Comparison of ENCODE assay signal across 27 mouse cellular contexts in genomic region chr9:34469180-34469579, GRCm38 (mm10). TPM values are rescaled to one million over a fixed set of nuclear protein-coding genes. Genes with fewer than 3 reads are reported as not detected.
DNase-seq lines count a peak whose midpoint lies in the region; ATAC-seq and TF ChIP-seq lines count a peak whose summit lies in the region.
"Had no signal": no experiment of that assay in that cellular context is flagged by ENCODE, and none has a peak within 500 bp of the region (broad histone marks: within the 10 kb centered on the region; RNA-seq: fewer than 3 reads in every experiment).

No protein-coding gene starts in this region.

- H3K4me3 ChIP-seq in layer of hippocampus, adult 2 months: no peak overlapping the region
- H3K4me3 ChIP-seq: embryonic facial prominence, embryonic 13.5 days; forebrain, embryonic 10.5 days; hindbrain, embryonic 15.5 days; liver, embryonic 12.5 days; midbrain, embryonic 10.5 days; myocyte; neural tube, embryonic 12.5 days had no signal

- no peak for DNase-seq in frontal cortex, postnatal 25 days (ENCODE audit: low spot score in 2 of 2)
- no peak for DNase-seq in layer of hippocampus, adult 2 months (ENCODE audit: low spot score in 2 of 2)
- DNase-seq in layer of hippocampus, postnatal 25 days (ENCODE audit: extremely low spot score in 1 of 2, low spot score in 1 of 2): no peak
- DNase-seq in 3T3-L1 (ENCODE audit: low read depth, low spot score) (peak; percentile 11), ZHBTc4 (ENCODE audit: low read depth, low spot score) (peak; percentile 25)
- DNase-seq: adrenal gland, adult 8-10 months; cerebellum, adult 11 months; cerebellum, adult 9-10 months; gastrocnemius, postnatal 14 days; kidney, adult 9 months; kidney, postnatal 14 days; left cerebral cortex, postnatal 4 days; liver, postnatal 0 days; thymus, postnatal 4 days had no signal

- H3K27ac ChIP-seq in layer of hippocampus, adult 2 months: no peak overlapping the region
- H3K27ac ChIP-seq: embryonic facial prominence, embryonic 13.5 days; forebrain, embryonic 10.5 days; hindbrain, embryonic 15.5 days; liver, embryonic 12.5 days; midbrain, embryonic 10.5 days; neural tube, embryonic 12.5 days had no signal

- ATAC-seq in frontal cortex, adult (ENCODE audit: low TSS enrichment): peak; percentile 64
- ATAC-seq in cerebellum, adult (ENCODE audit: insufficient number of reproducible peaks, low FRiP score, low TSS enrichment): no peak
- ATAC-seq: forebrain, embryonic 16.5 days; liver, embryonic 12.5 days; liver, postnatal 0 days; midbrain, embryonic 16.5 days had no signal

- peak; percentile 66 for TF ChIP-seq CTCF in layer of hippocampus, adult 2 months (conservative IDR thresholded peaks at IDR 0.05)

RNA-seq across cellular contexts. Expression of gene Kirrel3, which starts 16.5 kb away (rescaled TPM):
- 10 to 100 TPM; 55.6 to 57.5 TPM for total RNA-seq in layer of hippocampus, adult 2 months (2021)
- total RNA-seq in layer of hippocampus, postnatal 25 days (2021): 10 to 100 TPM; 53.4 to 60.1 TPM
- total RNA-seq: granulocyte monocyte progenitor cell, adult 5-6 weeks; megakaryocyte progenitor cell, adult 5-6 weeks had no signal

Comparison
In these comparisons a context has a peak if more than half of its experiments do, and no peak if none do; other contexts are left out.
1. DNase-seq: peak in 3T3-L1 (single experiment) and ZHBTc4 (single experiment); none in frontal cortex, postnatal 25 days (0 of 2), layer of hippocampus, adult 2 months (0 of 2) and layer of hippocampus, postnatal 25 days (0 of 2).